In the genomic region with DNA sequence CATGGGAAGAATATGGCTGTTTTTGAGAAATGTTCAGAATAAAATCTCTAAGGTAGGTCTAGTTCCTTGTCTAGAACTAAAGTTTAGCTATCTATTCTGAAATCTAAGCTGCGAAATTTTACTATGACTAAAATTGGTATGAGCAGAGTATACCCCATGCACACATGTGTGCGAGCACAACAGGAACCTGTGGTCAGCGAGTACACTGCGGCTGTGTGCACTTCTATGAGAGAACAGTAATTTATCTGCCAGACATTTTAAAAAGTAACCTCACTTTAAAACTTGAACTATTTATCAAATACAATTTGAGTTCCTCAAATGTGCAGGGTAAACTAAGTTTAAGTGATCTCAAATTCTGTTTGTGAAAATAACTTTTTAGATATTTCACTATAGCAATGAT, we compare ENCODE assay signal across 19 mouse cellular contexts. TPM values are rescaled to one million over a fixed set of nuclear protein-coding genes. Genes with fewer than 3 reads are reported as not detected.
DNase-seq lines count a peak whose midpoint lies in the region; ATAC-seq and TF ChIP-seq lines count a peak whose summit lies in the region.
"Had no signal": no experiment of that assay in that cellular context is flagged by ENCODE, and none has a peak within 500 bp of the region (broad histone marks: within the 10 kb centered on the region; RNA-seq: fewer than 3 reads in every experiment).

No protein-coding gene starts in this region.

- H3K27me3 ChIP-seq in liver, embryonic 12.5 days (replicated peaks) = 0 out of 2 replicates have a peak, but pooled peaks cover 5% of the 10 kb centered on the region
- no peaks in the 10 kb centered on the region for H3K27me3 ChIP-seq in liver, postnatal 0 days (ENCODE audit: insufficient read depth, low read length)
- H3K27me3 ChIP-seq in MEL (ENCODE audit: control insufficient read depth in 1 of 2, insufficient read depth in 2 of 2, low read length in 2 of 2) = no peaks in the 10 kb centered on the region
- H3K27me3 ChIP-seq in intestine, embryonic 16.5 days (replicated peaks; ENCODE audit: control insufficient read depth, insufficient read depth, low read length) = no peaks in the 10 kb centered on the region
- H3K27me3 ChIP-seq in hindbrain, embryonic 12.5 days = no peaks in the 10 kb centered on the region
- H3K27me3 ChIP-seq in midbrain, embryonic 14.5 days (ENCODE audit: control insufficient read depth, insufficient read depth, low read length) = no peaks in the 10 kb centered on the region
- H3K27me3 ChIP-seq: forebrain, embryonic 15.5 days; heart, embryonic 13.5 days; limb, embryonic 12.5 days; midbrain, embryonic 12.5 days; stomach, embryonic 15.5 days had no signal

- H3K79me2 ChIP-seq in MEL (ENCODE audit: control insufficient read depth, insufficient read depth, low read length, poor library complexity) = no peaks in the 10 kb centered on the region

- no peak for TF ChIP-seq CTCF in liver, postnatal 0 days (IDR thresholded peaks at IDR 0.05; ENCODE audit: low read depth)
- TF ChIP-seq CTCF in MEL (IDR thresholded peaks at IDR 0.05 in 2 of 3, conservative IDR thresholded peaks at IDR 0.05 in 1 of 3; ENCODE audit: control insufficient read depth in 1 of 3, insufficient read depth in 1 of 3, low read depth in 2 of 3, low read length in 3 of 3, poor library complexity in 1 of 3, severe bottlenecking in 1 of 3) = no peak

- no peak overlapping the region for H3K4me2 ChIP-seq in liver, embryonic 12.5 days
- H3K4me2 ChIP-seq in liver, postnatal 0 days (ENCODE audit: low read depth, low read length) = no peak overlapping the region
- no peak overlapping the region for H3K4me2 ChIP-seq in intestine, embryonic 16.5 days (ENCODE audit: low read depth, low read length)
- H3K4me2 ChIP-seq in hindbrain, embryonic 12.5 days (replicated peaks) = no peak overlapping the region
- H3K4me2 ChIP-seq in midbrain, embryonic 14.5 days (ENCODE audit: low read length) = no peak overlapping the region
- H3K4me2 ChIP-seq: forebrain, embryonic 15.5 days; heart, embryonic 13.5 days; limb, embryonic 12.5 days; midbrain, embryonic 12.5 days; stomach, embryonic 15.5 days had no signal

- no peak overlapping the region for H3K9ac ChIP-seq in liver, embryonic 12.5 days
- H3K9ac ChIP-seq in liver, postnatal 0 days (replicated peaks) = no peak overlapping the region
- no peak overlapping the region for H3K9ac ChIP-seq in MEL (ENCODE audit: control insufficient read depth, low read depth, low read length, poor library complexity, severe bottlenecking)
- H3K9ac ChIP-seq in intestine, embryonic 16.5 days (ENCODE audit: low read depth, low read length) = no peak overlapping the region
- no peak overlapping the region for H3K9ac ChIP-seq in hindbrain, embryonic 12.5 days
- H3K9ac ChIP-seq in midbrain, embryonic 14.5 days (replicated peaks; ENCODE audit: low read length) = no peak overlapping the region
- H3K9ac ChIP-seq: forebrain, embryonic 15.5 days; heart, embryonic 13.5 days; limb, embryonic 12.5 days; midbrain, embryonic 12.5 days; stomach, embryonic 15.5 days had no signal

- no peaks in the 10 kb centered on the region for H3K36me3 ChIP-seq in liver, embryonic 12.5 days
- H3K36me3 ChIP-seq in liver, postnatal 0 days (replicated peaks; ENCODE audit: insufficient read depth, low read length) = no peaks in the 10 kb centered on the region
- peaks cover 0 to 32% of the 10 kb centered on the region in 2 experiments; a peak in 2 of 4 replicates for H3K36me3 ChIP-seq in MEL (ENCODE audit: control insufficient read depth in 1 of 2, insufficient read depth in 2 of 2, low read length in 2 of 2)
- no peaks in the 10 kb centered on the region for H3K36me3 ChIP-seq in intestine, embryonic 16.5 days (ENCODE audit: control insufficient read depth, insufficient read depth, low read length)
- H3K36me3 ChIP-seq in hindbrain, embryonic 12.5 days = no peaks in the 10 kb centered on the region
- no peaks in the 10 kb centered on the region for H3K36me3 ChIP-seq in midbrain, embryonic 14.5 days (ENCODE audit: control insufficient read depth, insufficient read depth, low read length)
- H3K36me3 ChIP-seq: forebrain, embryonic 15.5 days; hindbrain, embryonic 10.5 days; limb, embryonic 12.5 days; midbrain, embryonic 12.5 days; stomach, embryonic 15.5 days had no signal

- no peak overlapping the region for H3K27ac ChIP-seq in liver, embryonic 12.5 days
- H3K27ac ChIP-seq in liver, postnatal 0 days (ENCODE audit: low read depth) = no peak overlapping the region
- peak overlapping the region; percentile 79 for H3K27ac ChIP-seq in MEL (ENCODE audit: control insufficient read depth, low read depth, low read length)
- H3K27ac ChIP-seq in intestine, embryonic 16.5 days (ENCODE audit: low read length) = peak overlapping the region; percentile 77
- no peak overlapping the region for H3K27ac ChIP-seq in hindbrain, embryonic 12.5 days
- no peak overlapping the region for H3K27ac ChIP-seq in midbrain, embryonic 14.5 days (replicated peaks; ENCODE audit: low read depth, low read length)
- H3K27ac ChIP-seq: forebrain, embryonic 15.5 days; hindbrain, embryonic 10.5 days; limb, embryonic 12.5 days; midbrain, embryonic 12.5 days; stomach, embryonic 15.5 days had no signal

- intact Hi-C loops in left cerebral cortex, postnatal 14 days (cut with DNase I) = no loop called here

- 0 out of 2 replicates have a peak, but pooled peaks have one; percentile 40 for ATAC-seq in liver, embryonic 12.5 days
- ATAC-seq in liver, postnatal 0 days = no peak
- ATAC-seq in intestine, embryonic 16.5 days = peak; percentile 65
- no peak for ATAC-seq in hindbrain, embryonic 12.5 days (ENCODE audit: low FRiP score)
- ATAC-seq in midbrain, embryonic 14.5 days (ENCODE audit: low FRiP score, low TSS enrichment) = no peak
- ATAC-seq: forebrain, embryonic 15.5 days had no signal

- TF ChIP-seq POLR2A in MEL (IDR thresholded peaks at IDR 0.05; ENCODE audit: control insufficient read depth in 1 of 2, insufficient read depth in 1 of 2, low read depth in 1 of 2, low read length in 2 of 2, poor library complexity in 1 of 2) = no peak

- WGBS in liver, embryonic 12.5 days (ENCODE audit: insufficient replicate concordance) = 26% methylated on average over 4 of the region's 4 CpGs
- WGBS in liver, postnatal 0 days (ENCODE audit: insufficient replicate concordance) = 28% methylated on average over 4 of the region's 4 CpGs
- WGBS in intestine, embryonic 16.5 days = 50% methylated on average over 4 of the region's 4 CpGs
- WGBS in hindbrain, embryonic 12.5 days = 95% methylated on average over 4 of the region's 4 CpGs
- 97% methylated on average over 4 of the region's 4 CpGs for WGBS in midbrain, embryonic 14.5 days

- H3K4me1 ChIP-seq in liver, embryonic 12.5 days = peaks cover 31% of the 10 kb centered on the region
- peaks cover 6% of the 10 kb centered on the region; the same call in 1 of the 2 replicates for H3K4me1 ChIP-seq in liver, postnatal 0 days (ENCODE audit: insufficient read depth)
- H3K4me1 ChIP-seq in MEL (ENCODE audit: control insufficient read depth in 1 of 2, insufficient read depth in 2 of 2, low read length in 2 of 2) = peaks cover 11 to 15% of the 10 kb centered on the region in 2 experiments
- H3K4me1 ChIP-seq in intestine, embryonic 16.5 days (ENCODE audit: control insufficient read depth, insufficient read depth, low read length) = peaks cover 6% of the 10 kb centered on the region; the same call in 1 of the 2 replicates
- H3K4me1 ChIP-seq in hindbrain, embryonic 12.5 days = no peaks in the 10 kb centered on the region
- no peaks in the 10 kb centered on the region for H3K4me1 ChIP-seq in midbrain, embryonic 14.5 days (ENCODE audit: control insufficient read depth, insufficient read depth, low read length)
- H3K4me1 ChIP-seq: forebrain, embryonic 15.5 days; hindbrain, embryonic 10.5 days; limb, embryonic 12.5 days; midbrain, embryonic 12.5 days; stomach, embryonic 15.5 days had no signal

- no peaks in the 10 kb centered on the region for H3K9me3 ChIP-seq in liver, embryonic 12.5 days (replicated peaks)
- no peaks in the 10 kb centered on the region for H3K9me3 ChIP-seq in liver, postnatal 0 days (ENCODE audit: low read length)
- H3K9me3 ChIP-seq in MEL (replicated peaks; ENCODE audit: insufficient read depth, low read length) = no peaks in the 10 kb centered on the region
- H3K9me3 ChIP-seq in intestine, embryonic 16.5 days (ENCODE audit: control insufficient read depth, low read length) = no peaks in the 10 kb centered on the region
- H3K9me3 ChIP-seq in hindbrain, embryonic 12.5 days (replicated peaks) = no peaks in the 10 kb centered on the region
- no peaks in the 10 kb centered on the region for H3K9me3 ChIP-seq in midbrain, embryonic 14.5 days (ENCODE audit: control insufficient read depth, low read length)
- H3K9me3 ChIP-seq: forebrain, embryonic 15.5 days; heart, embryonic 13.5 days; hindbrain, embryonic 10.5 days; midbrain, embryonic 12.5 days; stomach, embryonic 15.5 days had no signal

- no peak for DNase-seq in liver, postnatal 0 days
- no peak for DNase-seq in MEL (ENCODE audit: low read depth, low spot score)
- no peak for DNase-seq in midbrain, embryonic 14.5 days
- no peak for DNase-seq in left cerebral cortex, postnatal 14 days (ENCODE audit: low spot score in 2 of 2)
- DNase-seq: adrenal gland, postnatal 14 days; cerebellum, adult 11-12 months; cerebellum, postnatal 36 days; thymus, adult 2 months had no signal

- no peak for TF ChIP-seq EP300 in liver, postnatal 0 days (IDR thresholded peaks at IDR 0.05; ENCODE audit: low read depth)
- no peak for TF ChIP-seq EP300 in MEL (IDR thresholded peaks at IDR 0.05; ENCODE audit: low read depth in 1 of 2, low read length in 2 of 2)

- no peak for TF ChIP-seq RAD21 in MEL (IDR thresholded peaks at IDR 0.05; ENCODE audit: low read depth, low read length)

- no peak overlapping the region for H3K4me3 ChIP-seq in liver, embryonic 12.5 days
- no peak overlapping the region for H3K4me3 ChIP-seq in liver, postnatal 0 days (ENCODE audit: low read depth, low read length)
- H3K4me3 ChIP-seq in MEL (ENCODE audit: control insufficient read depth in 1 of 2, insufficient read depth in 1 of 2, low read depth in 2 of 2, low read length in 2 of 2) = no peak overlapping the region
- H3K4me3 ChIP-seq in intestine, embryonic 16.5 days (ENCODE audit: low read length) = no peak overlapping the region
- H3K4me3 ChIP-seq in hindbrain, embryonic 12.5 days = no peak overlapping the region
- H3K4me3 ChIP-seq in midbrain, embryonic 14.5 days (replicated peaks; ENCODE audit: low read depth, low read length) = no peak overlapping the region
- H3K4me3 ChIP-seq: erythroblast, embryonic 14.5 days; forebrain, embryonic 15.5 days; heart, embryonic 13.5 days; hindbrain, embryonic 10.5 days; limb, embryonic 12.5 days; midbrain, embryonic 12.5 days; myocyte; stomach, embryonic 15.5 days had no signal

RNA-seq across cellular contexts. Expression of a gene that starts 34.2 kb away (rescaled TPM):
- 4.5 and 4.8 TPM in 2 replicates for polyA plus RNA-seq in liver, embryonic 12.5 days (2016; fragmentation: Nextera tagmentation; extraction: Ambion mirVana)
- polyA plus RNA-seq in liver, postnatal 0 days (2015; fragmentation: Nextera tagmentation; extraction: Ambion mirVana) = 2.2 and 2.5 TPM in 2 replicates
- 9.4 and 9.6 TPM in 2 replicates for total RNA-seq in MEL (2012; rRNA removed)
- polyA plus RNA-seq in MEL (2012; ENCODE audit: insufficient read depth in 1 of 2, insufficient read length in 2 of 2, low read depth in 1 of 2, low replicate concordance in 2 of 2, missing spikeins in 1 of 2) = 10 to 100 TPM in 1 of 2 experiments, not detected in 1; 10.5 TPM
- polyA plus RNA-seq in intestine, embryonic 16.5 days (2015; fragmentation: Nextera tagmentation; extraction: Ambion mirVana) = 31.6 and 42.0 TPM in 2 replicates
- 10.1 and 14.4 TPM in 2 replicates for polyA plus RNA-seq in hindbrain, embryonic 12.5 days (2016; fragmentation: Nextera tagmentation; extraction: Ambion mirVana)
- polyA plus RNA-seq in midbrain, embryonic 14.5 days (2014; fragmentation: Nextera tagmentation; extraction: Ambion mirVana) = 9.0 and 16.9 TPM in 2 replicates
- 10 to 100 TPM; 42.0 to 44.1 TPM for total RNA-seq in left cerebral cortex, postnatal 14 days (2021)
- polyA plus RNA-seq: erythroblast, embryonic 14.5 days had no signal

Comparison
In these comparisons a context has a peak if more than half of its experiments do, and no peak if none do; other contexts are left out.
1. ATAC-seq: peak in liver, embryonic 12.5 days (single experiment) and intestine, embryonic 16.5 days (single experiment); none in liver, postnatal 0 days (single experiment), hindbrain, embryonic 12.5 days (single experiment) and midbrain, embryonic 14.5 days (single experiment).
2. H3K27ac ChIP-seq: peak in MEL (single experiment) and intestine, embryonic 16.5 days (single experiment); none in liver, embryonic 12.5 days (single experiment), liver, postnatal 0 days (single experiment), hindbrain, embryonic 12.5 days (single experiment) and midbrain, embryonic 14.5 days (single experiment).